Mouse (Mus musculus): ENCODE measurements around the gene Skida1.

- TF ChIP-seq CTCF (IDR thresholded peaks at IDR 0.05; ENCODE audit: low read depth) = no peak
- TF ChIP-seq EP300 (IDR thresholded peaks at IDR 0.05; ENCODE audit: low read depth) = no peak
These were observed 20.5 kb downstream of the Skida1 start for GRCm38 (mm10) chr2:18028140-18029021.

Data from liver, embryonic 14.5 days (tissue).